In genomic region chr5:132261750-132262149, GRCm38 (mm10) we compare ENCODE assay signal across 19 mouse cellular contexts.
"Had no signal": no experiment of that assay in that cellular context is flagged by ENCODE, and none has a peak within 500 bp of the region (broad histone marks: within the 10 kb centered on the region; RNA-seq: fewer than 3 reads in every experiment).

No protein-coding gene starts in this region.

- H3K4me3 ChIP-seq: midbrain, embryonic 10.5 days; midbrain, embryonic 12.5 days; myocyte; neural tube, embryonic 13.5 days; neural tube, embryonic 15.5 days had no signal

- H3K9me3 ChIP-seq: midbrain, embryonic 10.5 days; midbrain, embryonic 12.5 days; neural tube, embryonic 13.5 days; neural tube, embryonic 15.5 days had no signal

- H3K9ac ChIP-seq: lung, embryonic 14.5 days; midbrain, embryonic 12.5 days; neural tube, embryonic 13.5 days; neural tube, embryonic 15.5 days had no signal

- H3K36me3 ChIP-seq: midbrain, embryonic 12.5 days; neural tube, embryonic 15.5 days had no signal

- H3K4me2 ChIP-seq: lung, embryonic 14.5 days; midbrain, embryonic 12.5 days; neural tube, embryonic 13.5 days; neural tube, embryonic 15.5 days had no signal

- ATAC-seq: midbrain, embryonic 16.5 days had no signal

- DNase-seq: lung, adult 18-20 months; lung, embryonic 14.5 days; lung, postnatal 10 days; lung, postnatal 4 days; midbrain, embryonic 14.5 days; retina, postnatal 1 day; right cerebral cortex, adult 18-20 months; right cerebral cortex, postnatal 25 days; right cerebral cortex, postnatal 4 days; spleen, adult 18-20 months; thymus, adult 2 months; thymus, postnatal 25 days; thymus, postnatal 4 days had no signal

- H3K27ac ChIP-seq: midbrain, embryonic 10.5 days; midbrain, embryonic 12.5 days; neural tube, embryonic 13.5 days; neural tube, embryonic 15.5 days had no signal

- H3K27me3 ChIP-seq: neural tube, embryonic 13.5 days; neural tube, embryonic 15.5 days had no signal
